14 mouse cellular contexts compared by ENCODE assay signal in the genomic region with DNA sequence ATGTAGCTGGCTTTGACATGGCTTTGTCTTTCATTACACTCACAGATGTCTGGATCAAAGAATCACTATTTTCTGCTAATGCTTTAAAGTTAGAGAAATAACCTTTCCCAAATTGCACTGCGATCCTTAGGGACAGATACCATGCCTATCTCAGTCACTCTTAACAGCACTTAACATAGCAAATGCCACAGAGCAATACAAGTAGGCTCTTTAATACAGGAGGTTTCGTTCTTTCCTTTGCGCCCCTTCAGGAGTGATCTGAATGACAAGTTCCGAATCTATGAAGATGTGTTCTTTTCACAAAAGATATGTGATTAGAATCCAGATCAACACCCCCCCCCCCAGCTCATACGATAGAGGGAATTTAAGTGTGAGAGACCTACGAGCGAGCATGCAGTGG.
"Had no signal": no experiment of that assay in that cellular context is flagged by ENCODE, and none has a peak within 500 bp of the region (broad histone marks: within the 10 kb centered on the region; RNA-seq: fewer than 3 reads in every experiment).

No protein-coding gene starts in this region.

- H3K4me2 ChIP-seq: limb, embryonic 12.5 days; limb, embryonic 15.5 days; liver, embryonic 11.5 days; lung, embryonic 14.5 days; midbrain, embryonic 13.5 days had no signal

- H3K27ac ChIP-seq: limb, embryonic 12.5 days; limb, embryonic 15.5 days; liver, embryonic 14.5 days; macrophage; midbrain, embryonic 13.5 days had no signal

- H3K27me3 ChIP-seq: limb, embryonic 12.5 days; limb, embryonic 15.5 days had no signal

- ATAC-seq: liver, postnatal 0 days; lung, postnatal 0 days; midbrain, embryonic 13.5 days had no signal

- H3K4me3 ChIP-seq: limb, embryonic 12.5 days; limb, embryonic 15.5 days; midbrain, embryonic 13.5 days had no signal

- DNase-seq: kidney, postnatal 14 days; kidney, postnatal 4 days; left cerebral cortex, postnatal 4 days; liver, postnatal 0 days; lung, embryonic 14.5 days; thymus, adult 18-20 months; thymus, postnatal 36 days had no signal

- H3K36me3 ChIP-seq: limb, embryonic 12.5 days; limb, embryonic 15.5 days; midbrain, embryonic 13.5 days had no signal

- H3K9me3 ChIP-seq: limb, embryonic 12.5 days; limb, embryonic 15.5 days; midbrain, embryonic 13.5 days had no signal

- H3K4me1 ChIP-seq: limb, embryonic 12.5 days; limb, embryonic 15.5 days had no signal

- H3K9ac ChIP-seq: limb, embryonic 12.5 days; limb, embryonic 15.5 days; liver, embryonic 14.5 days; liver, postnatal 0 days; lung, embryonic 14.5 days; midbrain, embryonic 13.5 days had no signal
